Mouse (Mus musculus) liver, adult 2 months (tissue): Measurements from ENCODE around the gene Tmem132a. TPM values are rescaled to one million over a fixed set of nuclear protein-coding genes. Genes with fewer than 3 reads are reported as not detected.

Experiments
- DNase-seq: peaks from one replicate; pipeline ENCODE4 v3.0.0-alpha.2; 2011; ENCODE audit warnings: low read depth, low spot score; ENCODE audit errors: extremely low read depth
- H3K27ac ChIP-seq: fragments of 200-500 bp; replicated peaks from 2 replicates; pipeline ENCODE4 v1.5.1; 2012; ENCODE audit warnings: low read depth, mild to moderate bottlenecking, control low read depth, inconsistent platforms, low read length; ENCODE audit not compliant: insufficient read depth
- H3K27me3 ChIP-seq: fragments of 200-500 bp; 2 replicates; pipeline ENCODE4 v1.6.1; 2012; ENCODE audit warnings: mild to moderate bottlenecking, moderate library complexity, low read length, inconsistent platforms; ENCODE audit not compliant: control insufficient read depth, insufficient read depth
- H3K36me3 ChIP-seq: fragments of 200-500 bp; 2 replicates; pipeline ENCODE4 v1.6.1; 2012; ENCODE audit warnings: low read length, inconsistent platforms; ENCODE audit not compliant: control insufficient read depth, insufficient read depth
- H3K4me1 ChIP-seq: fragments of 200-500 bp; 2 replicates; pipeline ENCODE4 v1.6.1; 2011; ENCODE audit warnings: low read length; ENCODE audit not compliant: control insufficient read depth, insufficient read depth
- H3K4me3 ChIP-seq: fragments of 200-500 bp; 2 replicates; pipeline ENCODE4 v1.5.1; 2011; ENCODE audit warnings: low read depth, mild to moderate bottlenecking, control low read depth, low read length, moderate library complexity; ENCODE audit not compliant: insufficient read depth
- H3K79me2 ChIP-seq: fragments of 200-500 bp; 2 replicates; pipeline ENCODE4 v1.6.1; 2012; ENCODE audit warnings: inconsistent platforms, mild to moderate bottlenecking, low read length, moderate library complexity; ENCODE audit not compliant: control insufficient read depth, insufficient read depth
- H3K9ac ChIP-seq: fragments of 200-500 bp; 2 replicates; pipeline ENCODE4 v1.6.1; 2012; ENCODE audit warnings: low read depth, mild to moderate bottlenecking, control low read depth, inconsistent platforms, low read length
- CTCF ChIP-seq: fragments of 200-500 bp; IDR thresholded peaks from 2 replicates; pipeline ENCODE4 v1.5.1; 2011; ENCODE audit warnings: low read depth, low read length, control low read depth
- POLR2A ChIP-seq: fragments of 200-500 bp; IDR thresholded peaks from 2 replicates; pipeline ENCODE4 v1.6.1; 2011; ENCODE audit warnings: low read length, control low read depth; ENCODE audit not compliant: insufficient read depth; ENCODE audit errors: extremely low read depth
- WGBS: fragments of 180-500 bp; shearing (Covaris S2); methylation state at CpG from one replicate; pipeline ENCODE4 v1.1.7; 2018; 5-methylcytosine and 5-hydroxymethylcytosine counted together
- polyA plus RNA-seq: library from polyadenylated mRNA; depleted of rRNA; stranded (reverse); fragments of >200 nt; gene quantifications from 2 replicates; pipeline ENCODE4 v1.2.3, GENCODE M21; 2012
- total RNA-seq: library from RNA; depleted of rRNA; stranded (reverse); fragments of >200 nt; gene quantifications from 2 replicates; pipeline ENCODE4 v1.2.3, GENCODE M21; 2014

Tmem132a gene
- total and polyA plus RNA-seq, 2 experiments: 0.18 to 0.75 TPM

DNA sequence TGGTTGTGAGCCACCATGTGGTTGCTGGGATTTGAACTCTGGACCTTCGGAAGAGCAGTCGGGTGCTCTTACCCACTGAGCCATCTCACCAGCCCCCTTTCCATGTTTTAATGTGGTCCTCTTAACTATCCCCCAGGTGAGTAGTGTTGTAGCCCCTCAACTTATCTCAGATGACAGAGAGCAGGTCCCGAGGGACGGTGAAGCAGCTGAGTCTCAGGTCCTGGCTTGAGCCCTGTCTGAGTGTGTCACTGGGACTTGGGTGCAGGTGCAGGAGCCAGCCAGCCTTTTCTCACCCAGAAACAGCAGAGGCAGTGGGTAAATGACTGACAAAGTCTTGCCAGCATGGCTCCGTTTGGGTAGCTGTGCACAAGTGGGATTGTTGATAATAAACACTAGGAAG lies 25.5 kb downstream of the Tmem132a start:
- peak overlapping the region; percentile 18; the same call in 1 of the 2 replicates for H3K4me3 ChIP-seq
- no peak overlapping the region for H3K9ac ChIP-seq
- DNase-seq: no peak
- peaks cover 3% of the 10 kb centered on the region; the same call in 1 of the 2 replicates for H3K79me2 ChIP-seq
- 87% methylated on average over 5 of the region's 5 CpGs for WGBS
- no peaks in the 10 kb centered on the region for H3K27me3 ChIP-seq
- no peaks in the 10 kb centered on the region; the same call in 1 of the 2 replicates for H3K4me1 ChIP-seq
- TF ChIP-seq POLR2A: no peak
- TF ChIP-seq CTCF: no peak
- no peak overlapping the region for H3K27ac ChIP-seq
- no peaks in the 10 kb centered on the region for H3K36me3 ChIP-seq

DNA sequence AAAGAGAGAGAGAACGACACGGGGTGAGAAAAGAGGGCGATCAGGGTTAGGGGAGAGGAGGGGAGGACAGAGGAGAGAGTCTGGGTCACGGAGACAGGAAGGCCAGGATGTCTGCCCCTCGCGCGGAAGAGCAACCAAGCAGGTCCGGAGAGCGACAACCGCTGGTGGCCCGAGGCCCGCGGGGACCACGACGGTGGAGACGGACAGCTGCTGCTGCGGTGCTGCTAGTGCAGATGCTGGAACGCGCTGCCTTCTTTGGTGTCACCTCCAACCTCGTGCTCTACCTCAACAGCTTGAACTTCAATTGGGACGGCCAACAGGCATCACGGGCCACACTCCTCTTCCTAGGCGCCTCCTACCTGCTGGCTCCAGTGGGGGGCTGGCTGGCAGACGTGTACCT lies 26.8 kb downstream of the Tmem132a start:
- Histone ChIP-seq H3K36me3 (no peaks in the 10 kb centered on the region), H3K27ac (peak overlapping the region; percentile 58), H3K4me1 (no peaks in the 10 kb centered on the region; the same call in 1 of the 2 replicates), H3K4me3 (peak overlapping the region; percentile 64), H3K79me2 (peaks cover 3% of the 10 kb centered on the region; the same call in 1 of the 2 replicates), H3K27me3 (no peaks in the 10 kb centered on the region), H3K9ac (peak overlapping the region; percentile 72)
- TF ChIP-seq POLR2A (no peak), CTCF (no peak)
- WGBS: 45% methylated on average over 24 of the region's 24 CpGs
- DNase-seq: no peak

DNA sequence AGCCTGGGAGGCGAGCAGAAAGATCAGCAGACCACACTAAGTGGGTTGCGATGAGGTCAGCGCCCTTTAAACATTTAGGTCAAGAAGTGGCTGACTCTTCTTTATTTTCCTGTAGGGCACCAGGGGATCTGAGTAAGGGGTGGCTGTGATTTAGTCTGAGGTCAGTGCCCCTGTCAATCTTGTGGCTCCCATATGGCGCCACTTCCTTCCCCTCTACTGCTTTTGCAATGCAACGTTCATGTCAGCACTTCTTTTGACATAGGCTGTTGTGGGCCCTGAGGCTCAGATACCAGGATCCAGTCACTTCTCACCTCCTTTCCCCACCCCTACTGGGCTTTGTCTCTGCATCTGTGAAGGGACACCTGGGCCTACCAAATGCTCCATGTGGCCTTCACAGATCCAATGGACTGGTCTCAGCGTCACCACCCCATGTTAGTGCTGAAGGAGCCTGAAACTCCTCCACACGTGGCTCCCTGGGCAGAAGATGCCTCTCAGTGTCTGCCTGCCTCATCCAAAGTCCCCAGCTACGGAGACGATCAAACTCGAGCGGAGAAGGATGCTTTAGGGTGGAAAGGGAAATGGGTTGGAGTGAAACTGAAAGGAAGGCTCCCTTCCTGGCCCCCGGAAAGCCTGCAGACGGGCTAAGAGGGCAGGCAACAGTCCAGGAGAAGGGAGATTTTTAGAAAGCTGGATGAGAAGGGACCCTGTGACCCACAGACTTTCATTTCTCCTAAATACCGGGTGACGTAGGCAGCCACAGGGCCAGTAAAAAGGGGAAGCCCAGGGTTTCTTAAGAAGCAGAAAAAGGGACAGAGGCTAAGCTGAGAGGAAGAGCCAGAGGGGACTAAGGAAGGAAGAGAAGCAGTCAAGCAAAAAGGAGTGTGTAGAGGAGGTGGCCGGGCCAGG lies 27.8 kb downstream of the Tmem132a start:
- no peaks in the 10 kb centered on the region for H3K36me3 ChIP-seq
- 65% methylated on average over 16 of the region's 16 CpGs for WGBS
- peak overlapping the region; percentile 55 for H3K9ac ChIP-seq
- DNase-seq: peak; percentile 58
- peak overlapping the region; percentile 64 for H3K27ac ChIP-seq
- no peaks in the 10 kb centered on the region for H3K4me1 ChIP-seq
- TF ChIP-seq POLR2A (no peak), CTCF (no peak)
- peaks cover 3% of the 10 kb centered on the region; the same call in 1 of the 2 replicates for H3K79me2 ChIP-seq
- H3K27me3 ChIP-seq: no peaks in the 10 kb centered on the region
- H3K4me3 ChIP-seq: peak overlapping the region; percentile 64; the same call in 1 of the 2 replicates

DNA sequence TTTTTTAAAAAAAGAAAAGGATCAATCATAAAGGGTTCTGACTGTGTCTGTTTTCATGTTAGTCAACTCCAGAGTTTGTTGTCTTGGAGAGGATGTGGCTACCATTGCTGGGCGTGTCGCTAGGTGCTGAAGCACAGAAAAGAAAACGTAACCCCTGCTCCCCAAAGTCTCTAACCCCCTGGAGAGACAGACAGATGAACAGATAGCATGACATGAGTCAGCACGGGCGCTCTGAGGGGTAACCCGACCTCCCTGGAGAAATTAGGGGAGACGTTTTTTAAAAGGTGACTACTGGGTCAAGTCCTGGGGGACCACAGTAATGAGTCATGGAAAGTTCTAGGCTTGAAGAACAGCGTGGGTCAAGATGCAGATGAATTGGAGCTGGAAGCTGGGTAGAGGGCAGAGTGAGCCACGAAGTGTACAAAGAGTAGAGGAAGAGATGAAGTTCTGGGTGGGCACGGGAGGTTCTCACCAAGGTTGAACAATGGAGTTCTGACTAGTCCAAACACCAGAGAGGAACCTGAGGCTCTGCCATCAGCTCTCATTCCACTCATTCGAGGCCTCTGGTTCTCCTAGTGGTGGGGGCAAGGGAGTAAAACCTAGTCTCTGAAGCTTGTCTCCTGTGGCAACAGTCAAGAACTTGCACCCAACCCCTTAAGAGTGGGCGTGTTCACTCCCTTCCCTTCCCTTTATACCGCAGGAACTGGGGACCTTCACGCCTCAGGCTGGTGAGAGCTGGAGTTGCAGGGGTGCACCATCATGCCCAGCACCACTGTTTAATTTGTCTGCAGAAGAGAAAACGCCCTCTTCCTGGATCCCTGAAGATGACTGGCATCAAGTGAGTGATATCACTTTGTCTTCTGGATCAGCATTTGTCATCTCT lies 30.5 kb downstream of the Tmem132a start, which contains the start of gene Slc15a3:
Gene Slc15a3, plus strand, starts transcription at position 718 of the 883 bp plus-strand sequence.
- WGBS: 84% methylated on average over 15 of the region's 15 CpGs
- H3K27me3 ChIP-seq: no peaks in the 10 kb centered on the region

GRCm38 (mm10) chr19:10835671-10836070 lies 34.1 kb downstream of the Tmem132a start:
- WGBS: 76% methylated on average over 3 of the region's 3 CpGs
- no peaks in the 10 kb centered on the region for H3K36me3 ChIP-seq
- no peaks in the 10 kb centered on the region for H3K27me3 ChIP-seq
- H3K9ac ChIP-seq: no peak overlapping the region
- H3K79me2 ChIP-seq: no peaks in the 10 kb centered on the region
- no peak for DNase-seq
- no peak overlapping the region for H3K27ac ChIP-seq
- TF ChIP-seq POLR2A (no peak), CTCF (no peak)
- H3K4me3 ChIP-seq: no peak overlapping the region
- H3K4me1 ChIP-seq: no peaks in the 10 kb centered on the region

More for the DNA sequence above, 30.5 kb downstream of the Tmem132a start, which contains the start of gene Slc15a3:
- Histone ChIP-seq H3K9ac (no peak within 1 kb of the TSS), H3K4me1 (no peaks in the 10 kb centered on the region), H3K36me3 (no peaks in the 10 kb centered on the region), H3K27ac (no peak within 1 kb of the TSS), H3K4me3 (no peak within 1 kb of the TSS), H3K79me2 (peaks cover 3% of the 10 kb centered on the region; the same call in 1 of the 2 replicates)
- no peak for TF ChIP-seq POLR2A
- TF ChIP-seq CTCF: no peak
- DNase-seq: no peak
